Mouse (Mus musculus): ENCODE results near the gene Atxn1.

DNA sequence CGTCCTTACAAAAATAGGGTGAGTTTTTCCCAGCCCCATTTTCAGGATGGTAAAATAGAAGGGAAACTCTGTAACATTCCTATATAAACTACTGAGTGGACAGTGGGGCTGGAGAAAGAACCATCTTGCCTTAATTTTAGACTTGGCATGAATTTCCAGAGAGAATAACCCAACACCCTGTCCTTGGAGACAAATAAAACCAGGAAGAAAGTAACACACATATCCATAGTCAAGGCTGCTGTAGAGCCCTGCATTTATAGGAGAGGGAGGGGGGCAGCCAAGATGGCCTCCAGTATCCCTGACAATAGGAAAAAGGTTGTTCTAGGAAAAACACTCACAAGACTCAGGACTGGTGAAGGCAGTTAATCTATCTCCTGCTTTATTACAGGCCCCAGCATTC is 210.3 kb downstream of the Atxn1 start:
- TF ChIP-seq POLR2A (IDR thresholded peaks at IDR 0.05; ENCODE audit: insufficient read length, low read depth) (no peak), USF1 (IDR thresholded peaks at IDR 0.05; ENCODE audit: low read depth) (no peak), REST (IDR thresholded peaks at IDR 0.05; ENCODE audit: insufficient read depth, insufficient read length) (no peak), TCF12 (IDR thresholded peaks at IDR 0.05; ENCODE audit: insufficient read depth, poor library complexity, severe bottlenecking) (no peak), SRF (IDR thresholded peaks at IDR 0.05; ENCODE audit: control insufficient read depth, insufficient read length, low read depth) (no peak), MAX (IDR thresholded peaks at IDR 0.05; ENCODE audit: low read depth) (no peak), TCF3 (IDR thresholded peaks at IDR 0.05; ENCODE audit: insufficient read length, low read depth) (no peak), CEBPB (IDR thresholded peaks at IDR 0.05; ENCODE audit: insufficient read depth, poor library complexity, severe bottlenecking) (no peak), E2F4 (IDR thresholded peaks at IDR 0.05; ENCODE audit: insufficient read depth) (no peak)

Data from myocyte (in vitro differentiated cells).